In the genomic region with DNA sequence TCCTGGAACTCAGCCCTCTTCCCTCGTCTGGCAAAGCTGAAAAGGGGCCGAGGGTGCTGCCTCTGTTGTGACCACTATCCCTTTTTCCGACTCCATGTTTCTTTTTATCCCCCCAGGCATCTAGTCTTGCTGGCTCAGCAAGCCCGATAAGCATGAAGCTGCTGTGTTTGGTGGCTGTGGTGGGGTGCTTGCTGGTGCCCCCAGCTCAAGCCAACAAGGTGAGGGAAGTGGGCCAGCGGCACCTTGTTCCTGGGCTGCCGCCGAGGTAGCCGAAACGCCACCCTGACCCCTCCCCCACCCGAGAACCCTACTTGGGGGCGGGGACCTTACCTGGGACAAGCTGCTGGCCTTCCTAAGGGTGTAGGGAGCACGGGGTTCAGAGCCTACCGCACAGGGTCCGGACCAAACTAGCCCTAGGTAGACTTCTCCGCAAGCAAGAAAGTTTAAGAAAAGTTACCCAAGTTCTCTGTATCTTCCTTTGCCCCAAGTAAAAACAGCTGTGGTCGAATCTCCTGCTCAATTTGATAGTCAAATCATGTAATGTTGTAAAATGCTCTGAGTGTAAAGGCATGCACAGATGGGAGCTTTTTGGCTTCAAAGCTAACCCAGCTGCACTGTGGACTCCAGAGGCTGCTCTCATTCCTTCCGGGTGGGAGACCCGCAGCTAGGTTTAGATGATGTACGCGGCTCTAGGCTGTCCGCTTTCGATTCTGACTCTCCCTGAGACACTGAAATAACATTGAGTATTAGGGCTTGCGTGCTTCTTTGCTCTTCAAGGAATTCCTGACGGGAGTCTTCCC, we compare ENCODE assay signal across 8 mouse cellular contexts. TPM values are rescaled to one million over a fixed set of nuclear protein-coding genes. Genes with fewer than 3 reads are reported as not detected.
DNase-seq lines count a peak whose midpoint lies in the region; ATAC-seq and TF ChIP-seq lines count a peak whose summit lies in the region.

No protein-coding gene starts in this region.

- WGBS in forebrain, embryonic 10.5 days, result 11% methylated on average over 24 of the region's 24 CpGs
- WGBS in liver, embryonic 15.5 days (ENCODE audit: insufficient replicate concordance), result 11% methylated on average over 24 of the region's 24 CpGs
- 9% methylated on average over 24 of the region's 24 CpGs for WGBS in neural tube, embryonic 14.5 days

- no peaks in the 10 kb centered on the region for H3K27me3 ChIP-seq in forebrain, embryonic 10.5 days (ENCODE audit: poor library complexity, severe bottlenecking)
- H3K27me3 ChIP-seq in liver, embryonic 15.5 days, result no peaks in the 10 kb centered on the region
- H3K27me3 ChIP-seq in neural tube, embryonic 14.5 days (ENCODE audit: control insufficient read depth, insufficient read depth, low read length), result no peaks in the 10 kb centered on the region

- no peak for TF ChIP-seq CTCF in layer of hippocampus, adult 2 months (conservative IDR thresholded peaks at IDR 0.05)
- no peak for TF ChIP-seq CTCF in bone marrow macrophage, adult 2 months (IDR thresholded peaks at IDR 0.05; ENCODE audit: low read depth, low read length)

- H3K27ac ChIP-seq in layer of hippocampus, adult 2 months, result peak overlapping the region; percentile 95
- H3K27ac ChIP-seq in bone marrow macrophage, adult 2 months (ENCODE audit: insufficient read depth, low read depth, low read length), result no peak overlapping the region
- H3K27ac ChIP-seq in forebrain, embryonic 10.5 days, result peak overlapping the region; percentile 97
- peak overlapping the region; percentile 90 for H3K27ac ChIP-seq in liver, embryonic 15.5 days (replicated peaks)
- peak overlapping the region; percentile 76 for H3K27ac ChIP-seq in neural tube, embryonic 14.5 days (ENCODE audit: low read depth, low read length)

- peak; percentile 18 for ATAC-seq in inflammation-experienced regulatory T-cells, adult 6 months
- peak; percentile 20; the same call in 1 of the 2 replicates for ATAC-seq in liver, embryonic 15.5 days (ENCODE audit: insufficient read depth)
- peak; percentile 40 for ATAC-seq in neural tube, embryonic 14.5 days (ENCODE audit: low read depth)

- peak overlapping the region; percentile 82 for H3K4me2 ChIP-seq in liver, embryonic 15.5 days
- H3K4me2 ChIP-seq in neural tube, embryonic 14.5 days (ENCODE audit: low read depth, low read length), result peak overlapping the region; percentile 73

- peaks cover 6% of the 10 kb centered on the region for H3K4me1 ChIP-seq in bone marrow macrophage, adult 2 months (ENCODE audit: control insufficient read depth, insufficient read depth, low read length)
- peaks cover 21% of the 10 kb centered on the region for H3K4me1 ChIP-seq in forebrain, embryonic 10.5 days
- H3K4me1 ChIP-seq in liver, embryonic 15.5 days (replicated peaks), result peaks cover 55% of the 10 kb centered on the region
- H3K4me1 ChIP-seq in neural tube, embryonic 14.5 days (ENCODE audit: control insufficient read depth, insufficient read depth, low read length), result peaks cover 13% of the 10 kb centered on the region; the same call in 1 of the 2 replicates

- peak in 1 of 2 experiments; percentile 9 for DNase-seq in layer of hippocampus, adult 2 months (ENCODE audit: low spot score in 2 of 2)
- no peak for DNase-seq in layer of hippocampus, adult 18-20 months (ENCODE audit: low spot score in 2 of 2)
- peak; percentile 48 for DNase-seq in forebrain, embryonic 10.5 days (ENCODE audit: extremely low spot score, low spot score)
- no peak for DNase-seq in MN1 (ENCODE audit: low spot score)

- no peaks in the 10 kb centered on the region for H3K9me3 ChIP-seq in forebrain, embryonic 10.5 days
- no peaks in the 10 kb centered on the region for H3K9me3 ChIP-seq in liver, embryonic 15.5 days (replicated peaks)
- no peaks in the 10 kb centered on the region for H3K9me3 ChIP-seq in neural tube, embryonic 14.5 days (ENCODE audit: control insufficient read depth, low read length)

- H3K4me3 ChIP-seq in layer of hippocampus, adult 2 months, result peak overlapping the region; percentile 93
- peak overlapping the region; percentile 78 for H3K4me3 ChIP-seq in bone marrow macrophage, adult 2 months (ENCODE audit: insufficient read depth, low read length)
- peak overlapping the region; percentile 87 for H3K4me3 ChIP-seq in forebrain, embryonic 10.5 days
- H3K4me3 ChIP-seq in liver, embryonic 15.5 days (replicated peaks), result peak overlapping the region; percentile 96
- H3K4me3 ChIP-seq in neural tube, embryonic 14.5 days (ENCODE audit: low read depth, low read length), result peak overlapping the region; percentile 76

- no peak for TF ChIP-seq POLR2A in bone marrow macrophage, adult 2 months (IDR thresholded peaks at IDR 0.05; ENCODE audit: borderline replicate concordance, low read depth, low read length)

- H3K9ac ChIP-seq in liver, embryonic 15.5 days, result peak overlapping the region; percentile 93
- H3K9ac ChIP-seq in neural tube, embryonic 14.5 days (replicated peaks; ENCODE audit: low read depth, low read length), result peak overlapping the region; percentile 87

- H3K36me3 ChIP-seq in forebrain, embryonic 10.5 days (replicated peaks), result peaks cover 42% of the 10 kb centered on the region
- peaks cover 39% of the 10 kb centered on the region for H3K36me3 ChIP-seq in liver, embryonic 15.5 days (replicated peaks)
- H3K36me3 ChIP-seq in neural tube, embryonic 14.5 days (ENCODE audit: control insufficient read depth, insufficient read depth, low read length), result peaks cover 10% of the 10 kb centered on the region; the same call in 1 of the 2 replicates

RNA-seq across cellular contexts. Expression of gene Tmem9, which starts 10.6 kb away (rescaled TPM):
- total RNA-seq in layer of hippocampus, adult 2 months (2021), result 10 to 100 TPM; 69.5 to 85.7 TPM
- 10 to 100 TPM; 64.0 to 64.2 TPM for total RNA-seq in layer of hippocampus, adult 18-20 months (2021)
- polyA plus RNA-seq in bone marrow macrophage, adult 2 months (2012; ENCODE audit: insufficient read depth, insufficient read length, missing spikeins), result 18.2 and 19.9 TPM in 2 replicates
- polyA plus RNA-seq in forebrain, embryonic 10.5 days (2016; fragmentation: Nextera tagmentation; extraction: Ambion mirVana), result 132 and 135 TPM in 2 replicates
- polyA plus RNA-seq in inflammation-experienced regulatory T-cells, adult 6 months (2017; shearing (Covaris generic)), result 10 to 100 TPM; 20.7 to 39.2 (median 32.3) TPM
- 81.4 and 95.3 TPM in 2 replicates for polyA plus RNA-seq in liver, embryonic 15.5 days (2015; fragmentation: Nextera tagmentation; extraction: Ambion mirVana)
- polyA plus RNA-seq in neural tube, embryonic 14.5 days (2014; fragmentation: Nextera tagmentation; extraction: Ambion mirVana), result 69.9 and 115 TPM in 2 replicates

RNA-seq across cellular contexts. Expression of gene Igfn1, which starts 12.4 kb away (rescaled TPM):
- under 1 TPM; 0.15 to 0.36 TPM for total RNA-seq in layer of hippocampus, adult 2 months (2021)
- total RNA-seq in layer of hippocampus, adult 18-20 months (2021), result under 1 TPM; 0.23 to 0.59 TPM
- not detected in 2 replicates for polyA plus RNA-seq in bone marrow macrophage, adult 2 months (2012; ENCODE audit: insufficient read depth, insufficient read length, missing spikeins)
- not detected in 2 replicates for polyA plus RNA-seq in forebrain, embryonic 10.5 days (2016; fragmentation: Nextera tagmentation; extraction: Ambion mirVana)
- not detected for polyA plus RNA-seq in inflammation-experienced regulatory T-cells, adult 6 months (2017; shearing (Covaris generic))
- polyA plus RNA-seq in liver, embryonic 15.5 days (2015; fragmentation: Nextera tagmentation; extraction: Ambion mirVana), result not detected in 2 replicates
- polyA plus RNA-seq in neural tube, embryonic 14.5 days (2014; fragmentation: Nextera tagmentation; extraction: Ambion mirVana), result 0.08 TPM in 1 of 2 replicates, not detected in the other

RNA-seq across cellular contexts. Expression of gene Ascl5, which starts 32.0 kb away (rescaled TPM):
- total RNA-seq in layer of hippocampus, adult 2 months (2021), result not detected
- not detected for total RNA-seq in layer of hippocampus, adult 18-20 months (2021)
- polyA plus RNA-seq in bone marrow macrophage, adult 2 months (2012; ENCODE audit: insufficient read depth, insufficient read length, missing spikeins), result not detected in 2 replicates
- not detected in 2 replicates for polyA plus RNA-seq in forebrain, embryonic 10.5 days (2016; fragmentation: Nextera tagmentation; extraction: Ambion mirVana)
- polyA plus RNA-seq in inflammation-experienced regulatory T-cells, adult 6 months (2017; shearing (Covaris generic)), result not detected
- polyA plus RNA-seq in liver, embryonic 15.5 days (2015; fragmentation: Nextera tagmentation; extraction: Ambion mirVana), result not detected in 2 replicates
- polyA plus RNA-seq in neural tube, embryonic 14.5 days (2014; fragmentation: Nextera tagmentation; extraction: Ambion mirVana), result not detected in 2 replicates

RNA-seq across cellular contexts. Expression of gene Cacna1s, which starts 34.0 kb away (rescaled TPM):
- under 1 TPM; 0.49 to 0.77 TPM for total RNA-seq in layer of hippocampus, adult 2 months (2021)
- total RNA-seq in layer of hippocampus, adult 18-20 months (2021), result 1 to 10 TPM in 1 of 2 experiments, under 1 TPM in 1; 0.91 to 1.1 TPM
- not detected in 2 replicates for polyA plus RNA-seq in bone marrow macrophage, adult 2 months (2012; ENCODE audit: insufficient read depth, insufficient read length, missing spikeins)
- 0.20 TPM in 1 of 2 replicates, not detected in the other for polyA plus RNA-seq in forebrain, embryonic 10.5 days (2016; fragmentation: Nextera tagmentation; extraction: Ambion mirVana)
- 1 to 10 TPM; 2.7 to 5.0 (median 4.9) TPM for polyA plus RNA-seq in inflammation-experienced regulatory T-cells, adult 6 months (2017; shearing (Covaris generic))
- polyA plus RNA-seq in liver, embryonic 15.5 days (2015; fragmentation: Nextera tagmentation; extraction: Ambion mirVana), result 0.36 and 0.52 TPM in 2 replicates
- polyA plus RNA-seq in neural tube, embryonic 14.5 days (2014; fragmentation: Nextera tagmentation; extraction: Ambion mirVana), result 0.20 TPM in 1 of 2 replicates, not detected in the other
